Mouse (Mus musculus) embryonic facial prominence, embryonic 13.5 days (tissue): ENCODE results near the gene Cstf2. TPM values are rescaled to one million over a fixed set of nuclear protein-coding genes. Genes with fewer than 3 reads are reported as not detected.

Experiments used
- ATAC-seq: fragments of 200-750 bp; cut with Nextera tagmentation; 2 replicates; pipeline ENCODE4 v1.8.0; 2017; ENCODE audit warnings: low read depth; ENCODE audit not compliant: insufficient number of reproducible peaks, insufficient read depth, low FRiP score, low TSS enrichment
- H3K27ac ChIP-seq: fragments of 300-500 bp; sonication (generic); 2 replicates; pipeline ENCODE4 v1.5.1; 2015; ENCODE audit warnings: moderate library complexity, mild to moderate bottlenecking, inconsistent platforms
- H3K27me3 ChIP-seq: fragments of 300-500 bp; sonication (generic); 2 replicates; pipeline ENCODE4 v1.6.1; 2015; ENCODE audit warnings: mild to moderate bottlenecking, inconsistent platforms
- H3K36me3 ChIP-seq: fragments of 300-500 bp; sonication (generic); 2 replicates; pipeline ENCODE4 v1.6.1; 2015; ENCODE audit warnings: mild to moderate bottlenecking, inconsistent platforms
- H3K4me1 ChIP-seq: fragments of 300-500 bp; sonication (generic); 2 replicates; pipeline ENCODE4 v1.6.1; 2015; ENCODE audit warnings: inconsistent platforms
- H3K4me2 ChIP-seq: fragments of 300-500 bp; sonication (generic); 2 replicates; pipeline ENCODE4 v1.6.1; 2015; ENCODE audit warnings: moderate library complexity, mild to moderate bottlenecking, inconsistent platforms
- H3K4me3 ChIP-seq: fragments of 300-500 bp; sonication (generic); 2 replicates; pipeline ENCODE4 v1.5.1; 2015; ENCODE audit warnings: mild to moderate bottlenecking, inconsistent platforms
- H3K9ac ChIP-seq: fragments of 300-500 bp; sonication (generic); 2 replicates; pipeline ENCODE4 v1.6.1; 2015; ENCODE audit warnings: mild to moderate bottlenecking, inconsistent platforms
- H3K9me3 ChIP-seq: fragments of 300-500 bp; sonication (generic); 2 replicates; pipeline ENCODE4 v1.6.1; 2016; ENCODE audit warnings: inconsistent platforms
- WGBS: fragments of 180-500 bp; shearing (Covaris S2); methylation state at CpG from one replicate; pipeline ENCODE4 v1.1.7; 2015; ENCODE audit warnings: mixed read lengths; 5-methylcytosine and 5-hydroxymethylcytosine counted together
- polyA plus RNA-seq: library from polyadenylated mRNA; unstranded; fragments of >200 nt; fragmentation: Nextera tagmentation; extraction: Ambion mirVana; gene quantifications from 2 replicates; pipeline ENCODE4 v1.2.1, GENCODE M21; 2015

Cstf2 gene
- polyA plus RNA-seq: 37.9 and 38.7 TPM in 2 replicates

DNA sequence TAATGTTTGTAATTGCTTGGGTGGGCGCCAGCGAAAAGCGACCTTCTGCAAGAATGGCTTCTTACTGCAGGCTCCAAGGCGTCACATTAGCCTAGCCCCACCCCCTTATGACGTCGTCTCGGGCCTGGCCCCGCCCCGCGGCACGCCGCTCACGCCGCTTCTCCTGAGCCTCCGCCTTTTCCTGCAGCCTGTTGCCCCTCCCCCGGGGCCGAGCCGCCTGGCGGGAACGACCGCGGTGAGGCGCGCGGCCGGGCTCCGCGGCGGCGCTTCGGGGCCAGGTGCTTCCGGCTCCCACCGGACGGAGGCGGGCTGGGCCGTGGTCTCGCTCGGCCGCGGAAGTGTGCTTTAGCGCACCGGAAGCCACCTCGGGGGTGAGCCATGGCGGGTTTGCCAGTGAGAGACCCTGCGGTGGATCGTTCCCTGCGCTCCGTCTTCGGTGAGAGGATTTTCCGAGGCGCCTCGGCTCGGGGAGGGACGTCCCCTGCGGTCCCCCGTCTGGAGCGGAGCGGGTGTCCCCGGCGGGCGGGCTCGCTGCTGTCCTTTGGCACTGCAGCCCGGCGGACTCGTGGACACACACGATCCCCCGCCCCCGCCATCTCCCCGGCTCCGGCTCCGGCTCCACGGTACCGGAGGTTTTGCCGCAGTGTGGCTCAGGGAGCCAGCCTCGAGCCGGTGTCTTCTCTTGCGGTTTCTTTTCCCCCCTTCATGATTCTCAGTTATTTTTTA lies at the start of gene Cstf2:
TSS of gene Cstf2 (plus strand) at position 201 of the 726 bp plus-strand sequence.
- Histone ChIP-seq H3K9ac (peak within 1 kb of the TSS; percentile 82), H3K27me3 (peaks cover 6% of the 10 kb centered on the region), H3K27ac (peak within 1 kb of the TSS; percentile 87), H3K36me3 (peaks cover 5% of the 10 kb centered on the region), H3K9me3 (no peaks in the 10 kb centered on the region), H3K4me1 (peaks cover 6% of the 10 kb centered on the region; the same call in 1 of the 2 replicates), H3K4me2 (peak within 1 kb of the TSS; percentile 55), H3K4me3 (peak within 1 kb of the TSS; percentile 57)
- 22% methylated on average over 76 of the region's 77 CpGs for WGBS
- ATAC-seq: peak; percentile 91

DNA sequence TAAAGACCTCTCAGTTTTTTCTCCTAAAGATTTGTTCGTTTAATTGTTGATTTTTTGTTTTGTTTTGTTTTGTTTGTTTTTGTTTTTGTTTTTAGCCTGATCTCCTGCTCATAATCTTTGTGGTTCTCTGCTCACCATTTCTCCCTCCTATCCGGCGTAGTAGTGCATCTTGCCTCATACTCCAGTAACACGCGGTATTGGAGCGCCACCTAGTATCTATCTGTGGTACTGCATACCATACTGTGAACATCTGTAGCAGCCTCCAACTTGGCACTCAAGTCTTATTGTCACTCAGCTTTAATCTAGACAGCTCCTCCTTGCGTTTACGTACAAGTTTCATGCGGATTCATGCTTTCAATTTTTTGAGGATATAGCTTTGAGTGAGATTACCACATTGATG lies 40.0 kb upstream of the Cstf2 start:
- H3K4me1 ChIP-seq: no peaks in the 10 kb centered on the region
- no peaks in the 10 kb centered on the region for H3K36me3 ChIP-seq
- H3K9ac ChIP-seq: no peak overlapping the region
- H3K27ac ChIP-seq: no peak overlapping the region
- H3K9me3 ChIP-seq: no peaks in the 10 kb centered on the region
- ATAC-seq: no peak
- H3K27me3 ChIP-seq: peaks cover 3% of the 10 kb centered on the region; the same call in 1 of the 2 replicates
- 18% methylated on average over 9 of the region's 9 CpGs for WGBS
- no peak overlapping the region for H3K4me2 ChIP-seq
- H3K4me3 ChIP-seq: no peak overlapping the region

DNA sequence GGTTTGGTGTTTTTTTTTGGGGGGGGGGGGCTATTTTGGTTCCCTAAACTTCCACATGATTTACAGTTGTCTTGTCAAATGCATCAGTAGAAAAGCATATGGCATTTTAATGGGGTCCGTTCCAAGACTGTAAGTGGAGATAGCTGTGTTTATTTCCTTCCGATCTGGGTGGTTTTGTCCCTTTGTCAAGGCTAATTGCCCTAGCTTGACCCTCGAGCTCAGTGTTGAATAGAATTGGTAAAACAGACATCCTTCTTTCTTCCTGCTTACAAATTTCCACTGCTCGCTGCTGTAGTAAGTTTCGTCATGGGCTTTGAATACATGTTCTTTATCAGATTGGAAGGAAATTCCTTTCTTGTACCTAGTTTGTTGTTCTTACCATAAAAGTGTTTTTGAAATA lies 38.3 kb upstream of the Cstf2 start:
- Histone ChIP-seq H3K4me2 (no peak overlapping the region), H3K9me3 (no peaks in the 10 kb centered on the region), H3K9ac (no peak overlapping the region), H3K27ac (no peak overlapping the region), H3K27me3 (peaks cover 7% of the 10 kb centered on the region; the same call in 1 of the 2 replicates), H3K36me3 (no peaks in the 10 kb centered on the region), H3K4me3 (no peak overlapping the region), H3K4me1 (no peaks in the 10 kb centered on the region)
- 46% methylated on average over 5 of the region's 5 CpGs for WGBS
- no peak for ATAC-seq

DNA sequence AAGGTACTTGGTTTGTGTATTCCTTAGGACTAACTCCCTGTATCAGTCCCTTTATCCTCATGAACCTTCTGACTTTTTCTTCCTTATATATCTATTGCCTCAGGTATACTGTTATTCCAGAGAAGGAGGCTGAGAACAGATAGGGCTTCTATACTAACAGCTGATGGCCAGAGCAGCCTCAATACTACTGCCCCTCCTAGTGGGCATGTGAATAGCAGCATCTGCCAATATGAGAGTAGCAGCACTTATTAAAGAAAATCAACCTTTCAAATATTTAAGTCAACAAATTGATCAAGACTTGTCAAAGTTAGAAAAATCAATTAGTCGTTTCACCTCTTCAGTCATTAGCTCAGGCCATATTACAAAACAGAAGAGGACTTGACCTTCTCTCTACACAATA lies 10.0 kb upstream of the Cstf2 start:
- Histone ChIP-seq H3K4me2 (no peak overlapping the region), H3K36me3 (no peaks in the 10 kb centered on the region), H3K9ac (no peak overlapping the region), H3K4me1 (no peaks in the 10 kb centered on the region), H3K27me3 (no peaks in the 10 kb centered on the region; the same call in 1 of the 2 replicates), H3K4me3 (no peak overlapping the region), H3K27ac (no peak overlapping the region), H3K9me3 (no peaks in the 10 kb centered on the region)
- ATAC-seq: no peak
- 59% methylated on average over 1 of the region's 1 CpGs for WGBS

DNA sequence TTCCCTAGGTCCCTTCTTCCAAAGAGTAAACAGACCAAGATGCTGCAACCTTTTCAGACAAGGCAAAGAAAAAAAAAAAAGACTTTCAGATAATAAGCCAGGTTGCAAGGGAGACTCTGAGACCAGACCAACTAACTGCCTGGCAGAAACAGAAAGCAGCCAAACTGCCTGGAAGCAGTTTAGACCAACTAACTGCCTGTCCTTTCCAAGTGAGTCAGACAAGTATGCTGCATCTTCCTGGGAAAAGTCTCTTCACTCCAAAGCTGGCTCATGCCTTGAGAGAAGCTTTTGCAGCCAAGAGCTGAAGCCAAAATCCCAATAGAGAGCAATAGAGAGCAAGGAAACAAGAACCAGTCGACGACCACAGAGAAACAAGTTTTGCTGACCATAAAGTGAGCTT lies 2.1 kb upstream of the Cstf2 start:
- no peak overlapping the region for H3K4me3 ChIP-seq
- H3K9ac ChIP-seq: no peak overlapping the region
- H3K4me2 ChIP-seq: no peak overlapping the region
- no peaks in the 10 kb centered on the region for H3K9me3 ChIP-seq
- no peak for ATAC-seq
- H3K27me3 ChIP-seq: peaks cover 6% of the 10 kb centered on the region
- peaks cover 4% of the 10 kb centered on the region for H3K36me3 ChIP-seq
- H3K27ac ChIP-seq: no peak overlapping the region
- H3K4me1 ChIP-seq: peaks cover 6% of the 10 kb centered on the region; the same call in 1 of the 2 replicates
- 88% methylated on average over 2 of the region's 2 CpGs for WGBS

DNA sequence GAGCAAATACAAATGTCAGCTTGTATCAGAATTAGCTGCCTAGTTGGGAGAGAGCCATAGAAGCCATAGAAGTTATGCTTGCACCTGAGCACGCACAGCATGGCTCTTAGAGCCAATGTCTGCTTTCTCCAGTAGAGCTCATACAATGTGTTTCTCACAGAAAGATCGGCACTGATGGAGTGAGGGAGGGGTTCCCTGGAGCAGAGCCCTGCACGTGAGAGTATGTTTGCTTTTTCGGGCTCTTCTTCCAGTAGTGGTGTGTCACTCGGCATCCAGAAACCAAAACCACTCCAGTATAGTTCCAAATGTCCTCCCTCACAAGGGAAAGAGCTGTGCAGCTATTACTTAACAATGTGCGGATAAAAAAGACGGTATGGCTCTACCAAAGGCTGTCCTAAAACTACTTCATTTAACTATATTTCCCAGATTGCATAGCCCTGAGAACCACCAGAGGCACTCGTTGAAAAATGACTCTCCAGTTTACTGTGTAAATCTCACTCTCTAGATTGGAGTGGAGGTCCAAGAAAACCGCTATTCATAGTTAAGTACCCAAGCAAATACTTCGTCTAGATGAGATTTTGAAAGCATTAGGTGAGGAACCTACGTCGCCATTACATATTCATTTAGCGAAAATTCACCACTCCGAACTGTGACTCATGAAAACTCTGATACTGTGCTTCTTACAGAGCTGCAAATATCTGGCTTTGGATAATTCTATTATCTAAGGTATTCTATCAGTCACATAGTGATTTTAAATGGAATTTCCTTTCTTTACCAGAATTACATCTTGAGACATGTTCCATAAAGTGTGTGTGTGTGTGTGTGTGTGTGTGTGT lies 729 bp upstream of the Cstf2 start:
- H3K27me3 ChIP-seq: peaks cover 6% of the 10 kb centered on the region
- H3K9me3 ChIP-seq: no peaks in the 10 kb centered on the region
- H3K9ac ChIP-seq: no peak overlapping the region
- peak overlapping the region; percentile 47 for H3K4me2 ChIP-seq
- peaks cover 4% of the 10 kb centered on the region for H3K36me3 ChIP-seq
- peaks cover 6% of the 10 kb centered on the region; the same call in 1 of the 2 replicates for H3K4me1 ChIP-seq
- H3K27ac ChIP-seq: no peak overlapping the region
- no peak for ATAC-seq
- WGBS: 76% methylated on average over 14 of the region's 14 CpGs
- peak overlapping the region; percentile 57 for H3K4me3 ChIP-seq

DNA sequence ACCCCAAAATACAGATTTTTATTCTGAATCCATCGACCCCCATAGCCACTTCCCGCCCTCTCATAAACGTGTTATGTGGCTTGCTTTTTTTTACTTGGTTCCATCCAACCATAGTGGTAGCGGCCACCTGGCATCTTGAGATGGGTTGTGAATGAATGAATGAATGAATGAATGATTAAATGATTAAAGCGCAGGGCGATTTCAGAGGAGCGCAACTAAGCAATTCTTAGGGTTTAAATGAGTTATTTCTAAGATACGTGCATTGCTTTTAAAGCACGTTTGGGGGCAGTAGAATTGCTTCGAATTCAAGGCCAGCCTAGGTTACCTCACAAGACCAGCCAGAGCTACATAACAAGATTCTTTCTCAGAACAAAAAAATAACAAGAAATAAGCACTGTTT lies 777 bp downstream of the Cstf2 start:
- peak overlapping the region; percentile 82 for H3K9ac ChIP-seq
- H3K27ac ChIP-seq: peak overlapping the region; percentile 87
- peaks cover 8% of the 10 kb centered on the region for H3K36me3 ChIP-seq
- H3K4me1 ChIP-seq: peaks cover 6% of the 10 kb centered on the region; the same call in 1 of the 2 replicates
- H3K27me3 ChIP-seq: peaks cover 9% of the 10 kb centered on the region
- no peak for ATAC-seq
- no peaks in the 10 kb centered on the region for H3K9me3 ChIP-seq
- WGBS: 22% methylated on average over 10 of the region's 10 CpGs
- H3K4me3 ChIP-seq: peak overlapping the region; percentile 57
- H3K4me2 ChIP-seq: peak overlapping the region; percentile 55

DNA sequence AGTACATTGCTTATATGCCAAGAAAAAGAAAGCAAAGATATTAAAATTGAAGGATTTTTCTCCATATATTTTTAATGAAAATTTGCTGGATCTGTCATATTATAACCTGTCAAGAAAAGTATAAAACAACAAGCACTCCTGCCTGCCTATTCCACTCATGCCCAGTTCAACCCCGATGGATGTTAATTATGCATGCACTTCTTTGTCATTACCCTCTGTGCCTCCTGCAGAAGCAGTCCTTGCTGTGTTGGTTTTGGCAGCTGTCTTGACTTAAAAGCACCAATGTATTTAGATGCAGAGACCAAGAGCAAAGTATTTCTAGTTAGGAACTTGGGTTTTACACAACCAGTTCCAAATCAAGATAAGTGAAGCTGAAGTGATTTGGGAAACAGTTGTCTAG lies 26.5 kb downstream of the Cstf2 start:
- no peak overlapping the region for H3K4me3 ChIP-seq
- no peaks in the 10 kb centered on the region; the same call in 1 of the 2 replicates for H3K27me3 ChIP-seq
- no peaks in the 10 kb centered on the region for H3K4me1 ChIP-seq
- no peak overlapping the region for H3K9ac ChIP-seq
- WGBS: 92% methylated on average over 1 of the region's 1 CpGs
- peaks cover 25% of the 10 kb centered on the region for H3K36me3 ChIP-seq
- H3K9me3 ChIP-seq: no peaks in the 10 kb centered on the region
- no peak for ATAC-seq
- no peak overlapping the region for H3K27ac ChIP-seq
- H3K4me2 ChIP-seq: no peak overlapping the region

DNA sequence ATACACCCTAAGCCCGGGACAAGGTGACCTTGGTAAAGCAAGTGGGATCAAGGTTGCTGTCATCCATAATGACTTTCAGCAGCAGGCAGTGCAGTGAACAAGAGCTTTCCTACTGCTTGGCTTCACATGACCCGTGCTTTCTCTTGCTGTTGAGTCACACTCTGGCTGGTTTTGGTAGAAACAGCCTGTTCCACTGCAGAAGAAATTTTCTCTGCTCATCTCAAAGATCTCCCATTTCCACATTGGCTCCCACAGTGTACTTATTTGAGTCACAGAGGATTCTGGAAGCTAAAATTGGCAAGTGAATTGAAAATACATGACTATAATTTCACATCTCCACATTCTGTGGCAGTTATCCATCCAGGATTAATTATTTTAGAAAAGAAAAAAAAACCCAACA lies 43.7 kb downstream of the Cstf2 start:
- WGBS: 73% methylated on average over 2 of the region's 2 CpGs
- H3K4me2 ChIP-seq: no peak overlapping the region
- no peaks in the 10 kb centered on the region for H3K4me1 ChIP-seq
- no peak overlapping the region for H3K9ac ChIP-seq
- ATAC-seq: no peak
- no peak overlapping the region for H3K27ac ChIP-seq
- H3K27me3 ChIP-seq: peaks cover 4% of the 10 kb centered on the region; the same call in 1 of the 2 replicates
- H3K36me3 ChIP-seq: no peaks in the 10 kb centered on the region
- no peak overlapping the region for H3K4me3 ChIP-seq
- H3K9me3 ChIP-seq: no peaks in the 10 kb centered on the region

DNA sequence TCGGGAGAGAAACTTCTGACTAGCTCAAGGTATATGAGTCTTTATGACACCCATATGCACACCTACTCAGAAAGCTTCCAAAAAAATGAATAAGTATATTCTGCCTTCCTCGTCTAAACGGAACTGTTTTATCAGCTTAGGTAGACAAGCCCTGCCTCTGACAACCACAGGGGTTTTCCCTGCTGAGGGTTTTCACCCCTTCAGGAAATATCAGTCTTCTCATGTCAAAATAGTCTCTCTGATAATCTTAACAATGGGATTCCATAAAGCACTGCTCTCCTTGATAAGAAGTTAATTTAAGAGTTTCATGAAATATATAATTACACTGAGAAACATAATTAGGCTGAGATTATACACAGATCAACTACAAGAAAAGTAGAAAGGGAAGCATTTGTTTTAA lies 52.8 kb downstream of the Cstf2 start:
- H3K4me3 ChIP-seq: no peak overlapping the region
- peaks cover 15% of the 10 kb centered on the region for H3K27me3 ChIP-seq
- no peak overlapping the region for H3K27ac ChIP-seq
- no peaks in the 10 kb centered on the region for H3K9me3 ChIP-seq
- WGBS: 75% methylated on average over 3 of the region's 3 CpGs
- no peak for ATAC-seq
- no peak overlapping the region for H3K4me2 ChIP-seq
- no peak overlapping the region for H3K9ac ChIP-seq
- no peaks in the 10 kb centered on the region for H3K36me3 ChIP-seq
- H3K4me1 ChIP-seq: no peaks in the 10 kb centered on the region

DNA sequence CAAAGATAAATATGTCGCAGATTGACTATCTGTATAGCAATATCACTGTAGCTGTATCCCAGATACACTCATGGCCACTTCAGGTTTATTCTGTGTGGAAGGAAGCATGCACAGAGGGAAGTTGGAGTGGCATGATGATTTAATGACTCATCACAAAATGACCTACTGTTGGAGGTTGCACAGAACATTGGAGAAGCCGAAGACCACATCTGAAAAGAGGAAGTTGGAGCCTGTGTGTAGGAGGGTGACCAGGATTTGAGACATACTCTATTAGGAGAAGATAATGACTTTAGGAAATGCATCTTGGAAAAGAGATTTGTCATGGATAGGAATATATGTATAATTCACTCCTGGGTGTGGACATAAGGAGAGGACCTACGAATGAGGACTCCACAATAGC lies 57.4 kb downstream of the Cstf2 start:
- WGBS: 73% methylated on average over 3 of the region's 3 CpGs
- ATAC-seq: no peak
- Histone ChIP-seq H3K36me3 (no peaks in the 10 kb centered on the region), H3K9me3 (no peaks in the 10 kb centered on the region), H3K27me3 (peaks cover 30% of the 10 kb centered on the region), H3K4me3 (no peak overlapping the region), H3K4me1 (no peaks in the 10 kb centered on the region), H3K27ac (no peak overlapping the region), H3K4me2 (no peak overlapping the region), H3K9ac (no peak overlapping the region)
